Mouse (Mus musculus) gastrocnemius, adult 18-20 months (tissue): ENCODE measurements around the gene Laptm4a. TPM values are rescaled to one million over a fixed set of nuclear protein-coding genes. Genes with fewer than 3 reads are reported as not detected.
A peak's percentile ranks its signal among the peaks of the same experiment; 100 is the strongest.

ENCODE experiments used
- DNase-seq: peaks from one replicate; pipeline ENCODE4 v3.0.0; 2021; ENCODE audit warnings: low spot score
- total RNA-seq, 2 experiments: library from RNA; stranded (reverse); gene quantifications; 2 replicates each; pipeline ENCODE4 v1.2.3; 2021

Laptm4a gene
- total RNA-seq, 2 experiments from 2014 or later, result 235 to 244 TPM

DNA sequence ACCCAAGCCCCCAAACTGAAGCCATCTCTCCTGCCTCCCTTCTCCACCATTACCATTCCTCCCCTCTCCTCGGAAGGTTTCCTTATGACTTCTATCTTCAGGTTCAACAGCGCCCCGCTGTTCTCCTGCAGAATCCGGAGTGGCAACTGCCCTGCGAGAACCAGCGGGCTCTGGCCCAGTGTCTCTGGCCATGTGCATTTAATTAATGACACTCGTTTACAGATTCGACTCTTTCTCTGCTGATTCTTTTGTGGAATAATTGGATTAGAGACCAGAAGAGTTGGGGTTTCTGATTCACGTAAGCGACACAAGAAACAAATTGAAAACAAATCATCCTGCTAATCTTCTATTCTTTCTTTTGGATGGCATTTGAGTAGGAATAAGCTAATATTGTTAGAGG lies 31.7 kb downstream of the Laptm4a start:
- DNase-seq, result no peak

DNA sequence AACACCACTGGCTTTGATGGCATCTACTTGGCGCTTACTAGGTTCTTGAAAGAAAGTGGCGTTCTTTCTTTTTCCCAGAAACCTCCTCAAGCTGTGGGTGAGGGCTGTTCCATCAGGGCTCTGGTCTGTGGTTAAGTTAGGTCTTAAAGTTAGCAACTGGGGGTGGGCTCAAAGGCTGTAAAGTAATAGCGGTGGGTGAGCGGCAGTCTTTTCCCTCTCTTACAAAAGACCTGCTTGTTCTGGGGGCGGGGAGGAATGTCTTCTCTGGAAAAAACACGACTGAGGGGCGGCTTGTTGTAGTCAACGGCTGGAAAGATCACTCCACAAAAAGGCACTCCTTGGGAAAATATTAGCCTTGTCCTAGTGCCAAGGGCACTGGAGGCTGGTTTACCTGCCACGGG lies 32.7 kb downstream of the Laptm4a start:
- no peak for DNase-seq

DNA sequence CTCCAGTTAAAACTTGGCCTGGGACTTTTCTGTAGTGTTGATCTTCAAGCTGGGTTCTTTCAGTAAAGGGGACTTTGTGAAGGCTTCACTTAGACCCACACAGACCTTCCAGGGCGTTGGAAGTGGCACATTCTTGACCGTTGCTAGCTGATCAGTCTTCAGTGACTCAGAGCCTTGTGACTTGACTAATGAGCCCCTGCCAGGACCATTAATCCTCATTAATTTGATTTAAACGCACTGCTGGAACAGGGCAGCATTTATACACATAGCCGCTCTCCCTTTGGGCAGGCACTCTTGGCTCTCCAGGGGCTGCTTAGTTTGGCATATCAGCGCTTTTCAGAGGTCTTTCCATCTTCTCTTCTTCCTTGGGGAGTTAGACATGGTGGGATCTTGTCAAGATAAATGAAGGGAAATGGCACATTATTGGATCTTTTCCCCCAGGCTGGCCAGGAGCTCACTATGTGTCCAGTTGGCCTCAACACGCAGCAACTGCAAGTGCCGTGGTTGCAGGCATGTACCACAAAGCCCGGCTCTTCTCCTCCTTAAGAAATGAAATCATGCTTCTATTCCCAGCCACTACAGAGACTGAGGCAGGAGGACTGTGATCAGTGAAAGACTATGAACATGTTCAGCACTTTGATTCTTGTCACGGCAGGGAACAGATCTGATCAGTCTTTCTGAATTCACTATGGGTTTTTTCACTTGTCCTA lies 40.3 kb downstream of the Laptm4a start:
- peak; percentile 16 for DNase-seq

DNA sequence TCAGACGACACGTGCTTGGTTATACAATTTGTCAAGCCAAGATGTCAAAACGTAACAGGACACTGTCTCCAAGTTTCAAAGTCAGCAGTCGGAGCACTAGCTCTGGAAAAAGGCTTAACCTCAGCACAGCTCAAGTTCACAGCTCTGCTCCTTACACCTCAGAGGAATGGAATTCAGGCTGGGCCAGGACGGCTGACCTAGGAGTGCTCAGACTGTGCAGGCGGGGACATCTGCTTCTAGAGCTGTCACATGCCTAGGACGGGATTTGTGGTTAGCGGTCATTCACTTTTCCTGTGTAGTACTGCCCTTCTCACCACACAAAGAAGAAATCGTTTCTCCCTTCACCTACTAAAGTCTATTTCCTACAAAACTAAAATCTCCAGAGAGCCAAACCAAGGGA lies 48.4 kb downstream of the Laptm4a start:
- DNase-seq, result peak; percentile 87

DNA sequence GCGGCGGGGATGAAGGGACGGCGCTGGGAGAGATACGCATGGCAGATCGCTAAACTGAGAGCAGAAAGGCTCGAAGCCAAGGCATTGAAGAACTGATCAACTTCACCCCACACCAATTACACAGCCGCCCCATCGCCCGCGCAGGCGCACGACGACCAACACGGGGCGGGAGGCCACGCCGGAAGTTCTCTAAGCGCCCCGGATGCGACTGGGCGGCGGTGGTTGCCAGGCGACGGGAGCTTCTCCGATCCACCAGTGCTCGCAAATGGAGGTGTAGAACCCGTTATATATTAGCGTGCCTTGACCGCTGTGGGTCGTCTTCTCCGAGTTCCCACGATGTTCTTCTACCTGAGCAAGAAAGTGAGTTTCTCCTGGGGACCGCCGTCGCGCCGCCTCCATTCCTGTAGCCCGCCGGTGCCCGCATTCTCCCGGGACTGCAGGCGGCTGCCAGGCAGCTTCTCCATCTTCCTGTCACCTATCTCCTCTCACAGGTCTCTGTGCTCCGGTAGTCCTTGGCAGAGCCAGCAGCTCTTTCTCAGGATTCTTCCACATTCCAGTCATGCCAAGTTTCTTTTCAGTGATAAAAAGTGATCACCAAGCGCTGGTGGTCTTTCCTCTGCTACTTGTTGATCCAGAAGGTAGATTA lies 52.5 kb downstream of the Laptm4a start, which contains the start of gene Wdr35:
Gene Wdr35 (plus strand): TSS at position 73 of the 646 bp plus-strand sequence.
- DNase-seq, result peak; percentile 92

DNA sequence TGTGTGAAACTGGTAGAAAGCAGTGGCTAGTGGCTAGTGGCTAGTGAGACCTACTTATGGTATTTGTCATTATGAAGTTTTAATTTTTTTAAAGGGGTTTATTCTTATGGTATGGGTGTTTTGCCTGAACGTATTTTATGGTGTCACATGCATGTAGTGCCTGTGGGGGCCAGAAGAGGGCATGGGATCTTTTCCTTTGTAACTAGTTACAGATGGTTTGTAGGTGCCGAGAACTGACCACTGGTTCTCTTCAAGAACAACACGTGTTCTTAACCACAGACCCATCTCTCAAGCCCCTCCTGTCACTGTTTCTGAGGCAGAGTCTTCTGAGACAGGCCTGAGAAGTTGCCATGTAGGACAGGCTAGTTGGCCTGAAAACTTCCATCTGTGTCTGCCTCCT lies 53.6 kb downstream of the Laptm4a start:
- DNase-seq, result no peak

Other genes starting within 250 kb of the Laptm4a start
- 10 to 100 TPM; 76.3 to 92.5 TPM for gene Pum2, start 247.5 kb upstream of the Laptm4a start, total RNA-seq
- gene Sdc1, start 150.3 kb upstream of the Laptm4a start, total RNA-seq, result 1 to 10 TPM; 2.2 to 3.1 TPM
- gene Matn3, start 26.3 kb downstream of the Laptm4a start, total RNA-seq, result not detected
- gene Wdr35, start 52.2 kb downstream of the Laptm4a start, total RNA-seq, result 1 to 10 TPM; 9.7 to 10.0 TPM
- 10 to 100 TPM; 25.8 to 27.7 TPM for gene Ttc32, start 108.3 kb downstream of the Laptm4a start, total RNA-seq